Mouse (Mus musculus) embryonic facial prominence, embryonic 15.5 days (tissue): ENCODE data around the gene Alms1. TPM values are rescaled to one million over a fixed set of nuclear protein-coding genes. Genes with fewer than 3 reads are reported as not detected.
"Not testable (repeated sequence)": the region's sequence is repeated elsewhere in the genome, so short reads cannot be mapped to it uniquely, and the experiment has no call there.

Experiments
- ATAC-seq: fragments of 200-750 bp; cut with Nextera tagmentation; 2 replicates; pipeline ENCODE4 v1.8.0; 2017; ENCODE audit warnings: low read depth, moderate TSS enrichment; ENCODE audit not compliant: insufficient number of reproducible peaks, low FRiP score, low TSS enrichment
- H3K27ac ChIP-seq: fragments of 300-500 bp; sonication (generic); replicated peaks from 2 replicates; pipeline ENCODE4 v1.5.1; 2015; ENCODE audit warnings: mild to moderate bottlenecking, inconsistent platforms
- H3K27me3 ChIP-seq: fragments of 300-500 bp; sonication (generic); 2 replicates; pipeline ENCODE4 v1.6.1; 2015; ENCODE audit warnings: inconsistent platforms
- H3K36me3 ChIP-seq: fragments of 300-500 bp; sonication (generic); 2 replicates; pipeline ENCODE4 v1.6.1; 2015; ENCODE audit warnings: mild to moderate bottlenecking, inconsistent platforms
- H3K4me1 ChIP-seq: fragments of 300-500 bp; sonication (generic); 2 replicates; pipeline ENCODE4 v1.6.1; 2015; ENCODE audit warnings: inconsistent platforms
- H3K4me2 ChIP-seq: fragments of 300-500 bp; sonication (generic); replicated peaks from 2 replicates; pipeline ENCODE4 v1.6.1; 2015; ENCODE audit warnings: mild to moderate bottlenecking, inconsistent platforms
- H3K4me3 ChIP-seq: fragments of 300-500 bp; sonication (generic); replicated peaks from 2 replicates; pipeline ENCODE4 v1.5.1; 2015; ENCODE audit warnings: mild to moderate bottlenecking, inconsistent platforms
- H3K9ac ChIP-seq: fragments of 300-500 bp; sonication (generic); 2 replicates; pipeline ENCODE4 v1.6.1; 2015; ENCODE audit warnings: inconsistent platforms
- H3K9me3 ChIP-seq: fragments of 300-500 bp; sonication (generic); replicated peaks from 2 replicates; pipeline ENCODE4 v1.6.1; 2016; ENCODE audit warnings: inconsistent platforms
- WGBS: fragments of 180-500 bp; shearing (Covaris S2); methylation state at CpG from one replicate; pipeline ENCODE4 v1.1.7; 2015; 5-methylcytosine and 5-hydroxymethylcytosine counted together
- microRNA-seq: library from miRNA; unstranded; fragments of <30 nt; microRNA quantifications from one replicate; pipeline ENCODE4, GENCODE M21; 2016; ENCODE audit warnings: borderline number of aligned reads
- polyA plus RNA-seq: library from polyadenylated mRNA; unstranded; fragments of >200 nt; fragmentation: Nextera tagmentation; extraction: Ambion mirVana; gene quantifications from 2 replicates; pipeline ENCODE4 v1.2.1, GENCODE M21; 2015

Alms1 gene
- polyA plus RNA-seq, 1 experiment from 2014 or later, result 5.3 TPM

DNA sequence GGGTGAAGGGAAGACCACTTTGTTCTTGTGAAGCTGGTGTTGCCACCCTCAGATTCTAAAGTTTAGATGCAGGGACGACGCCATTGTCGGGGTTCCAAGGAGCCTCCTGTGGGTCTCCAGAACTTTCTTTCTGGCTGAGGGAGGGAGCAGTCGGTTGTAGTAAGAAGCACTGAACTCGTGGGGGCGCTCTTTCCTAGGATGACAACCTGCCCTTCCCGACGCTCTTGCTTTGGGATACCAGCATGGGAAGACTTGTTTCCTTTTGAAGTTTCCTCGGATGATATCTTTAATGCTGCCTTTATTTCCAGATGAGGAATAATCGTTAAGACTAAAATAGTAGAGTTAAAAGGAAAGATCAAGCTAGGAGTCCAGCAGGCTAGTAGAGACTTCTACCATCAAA, 125.8 kb downstream of the Alms1 start, which contains the start of gene Nat8f7:
Gene Nat8f7 (minus strand): TSS at position 101 of the 400 bp plus-strand sequence.
- not testable (repeated sequence) for H3K4me2 ChIP-seq, H3K9me3 ChIP-seq
- WGBS, result 78% methylated on average over 10 of the region's 10 CpGs

More for the DNA sequence above, 125.8 kb downstream of the Alms1 start, which contains the start of gene Nat8f7:
- H3K36me3 ChIP-seq, H3K27ac ChIP-seq, H3K4me1 ChIP-seq, H3K4me3 ChIP-seq, ATAC-seq, H3K9ac ChIP-seq, H3K27me3 ChIP-seq: not testable (repeated sequence)

Small RNA genes within 50 kb of the gene (microRNA-seq; reads per million reads assigned to microRNA genes)
- not detected for gene Gm27317

Other genes with a start within 250 kb of the Alms1 start
- gene Rab11fip5, start 212.9 kb upstream of the Alms1 start, polyA plus RNA-seq, result 20.1 and 21.4 TPM in 2 replicates
- not detected in 2 replicates for gene Noto, start 163.6 kb upstream of the Alms1 start, polyA plus RNA-seq
- 47.8 and 51.9 TPM in 2 replicates for gene Smyd5, start 155.5 kb upstream of the Alms1 start, polyA plus RNA-seq
- 440 and 448 TPM in 2 replicates for gene Cct7, start 136.0 kb upstream of the Alms1 start, polyA plus RNA-seq
- 38.0 and 42.4 TPM in 2 replicates for gene Pradc1, start 135.6 kb upstream of the Alms1 start, polyA plus RNA-seq
- gene Fbxo41, start 84.5 kb upstream of the Alms1 start, polyA plus RNA-seq, result 0.26 and 0.33 TPM in 2 replicates
- not detected in 2 replicates for gene Egr4, start 73.9 kb upstream of the Alms1 start, polyA plus RNA-seq
- not detected in 2 replicates for gene Nat8f7, start 125.7 kb downstream of the Alms1 start, polyA plus RNA-seq
- gene Nat8f3, start 178.2 kb downstream of the Alms1 start, polyA plus RNA-seq, result not detected in 2 replicates
- gene Nat8f6, start 233.4 kb downstream of the Alms1 start, polyA plus RNA-seq, result not detected in 2 replicates
- gene Nat8f5, start 233.4 kb downstream of the Alms1 start, polyA plus RNA-seq, result not detected in 2 replicates
- gene Nat8, start 244.6 kb downstream of the Alms1 start, polyA plus RNA-seq, result not detected in 2 replicates